Mouse (Mus musculus): ENCODE data around the gene Pakap.

Pakap gene

DNA sequence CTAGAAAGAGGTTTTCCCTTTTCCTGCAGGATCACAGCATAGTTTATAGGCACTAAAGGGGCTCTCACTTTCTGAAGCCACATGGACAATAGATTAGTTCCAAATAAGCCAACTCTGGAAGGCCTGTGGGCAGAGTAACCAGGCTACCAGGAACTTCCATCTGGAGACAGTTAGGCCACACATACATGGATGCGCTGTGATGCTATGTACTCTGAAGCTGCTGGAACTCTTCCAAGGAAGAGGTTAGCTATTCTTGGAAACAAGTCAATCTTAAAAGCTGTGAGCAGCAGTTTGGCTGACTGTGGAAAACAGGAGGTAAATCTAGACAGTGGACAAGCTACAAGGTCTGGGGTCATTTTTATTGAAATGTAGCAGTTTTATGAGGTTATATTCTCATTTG is 196.4 kb downstream of the Pakap start:
- DNase-seq (ENCODE audit: low read depth, low spot score), result no peak

- DNase-seq (ENCODE audit: low read depth, low spot score), result no peak
Measured at GRCm38 (mm10) chr4:57764926-57765325, 196.9 kb downstream of the Pakap start.

GRCm38 (mm10) chr4:57765806-57766205 is 197.8 kb downstream of the Pakap start:
- DNase-seq (ENCODE audit: low read depth, low spot score), result no peak

GRCm38 (mm10) chr4:57769007-57769406 is 201.0 kb downstream of the Pakap start:
- DNase-seq (ENCODE audit: low read depth, low spot score), result no peak

- no peak for DNase-seq (ENCODE audit: low read depth, low spot score)
Measured at GRCm38 (mm10) chr4:57770185-57770823, 202.3 kb downstream of the Pakap start.

GRCm38 (mm10) chr4:57771558-57772219 is 203.7 kb downstream of the Pakap start:
- DNase-seq (ENCODE audit: low read depth, low spot score), result no peak

- no peak for DNase-seq (ENCODE audit: low read depth, low spot score)
Measured at GRCm38 (mm10) chr4:57772851-57773510, 205.0 kb downstream of the Pakap start.

DNA sequence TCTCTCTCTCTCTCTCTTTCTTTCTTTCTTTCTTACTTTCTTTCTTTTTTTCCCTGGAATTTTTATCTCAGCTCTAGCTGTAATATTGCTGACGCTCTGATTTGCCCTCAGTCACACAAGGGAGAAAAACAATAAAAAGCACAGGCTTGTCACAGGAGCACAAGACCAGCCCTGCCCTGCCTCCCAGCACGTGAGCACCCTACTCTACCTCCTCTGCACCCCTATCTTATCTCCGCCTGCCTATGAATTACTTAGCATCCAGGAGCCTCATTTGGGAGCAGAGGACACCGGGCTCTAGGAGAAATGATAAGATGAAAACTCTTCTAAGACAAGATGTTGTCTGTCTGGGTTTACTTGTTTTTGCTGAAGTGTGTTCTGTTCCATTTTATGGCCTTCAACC is 206.5 kb downstream of the Pakap start:
- no peak for DNase-seq (ENCODE audit: low read depth, low spot score)

DNA sequence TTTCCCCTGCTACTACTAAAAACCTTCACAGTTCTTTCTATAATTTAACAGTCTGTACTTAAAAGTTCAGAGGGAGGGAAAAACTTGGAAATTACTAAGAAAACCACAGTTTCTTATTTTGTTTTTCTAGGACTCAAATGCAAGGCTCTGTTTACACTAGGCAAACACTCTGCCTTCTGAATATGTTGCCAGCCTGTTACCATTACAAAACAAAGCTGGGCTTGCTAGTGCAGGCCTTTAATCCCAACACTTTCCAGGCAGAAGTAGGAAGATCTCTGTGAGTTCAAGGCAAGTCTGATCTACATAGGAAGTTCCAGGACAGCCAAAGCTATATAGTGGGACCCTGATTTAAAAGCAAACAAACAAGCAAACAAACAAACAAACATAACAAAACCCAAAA is 207.6 kb downstream of the Pakap start:
- no peak for DNase-seq (ENCODE audit: low read depth, low spot score)

GRCm38 (mm10) chr4:57780403-57780802 is 212.4 kb downstream of the Pakap start:
- DNase-seq (ENCODE audit: low read depth, low spot score), result no peak

GRCm38 (mm10) chr4:57780833-57781641 is 213.1 kb downstream of the Pakap start:
- DNase-seq (ENCODE audit: low read depth, low spot score), result no peak

- DNase-seq (ENCODE audit: low read depth, low spot score), result peak; percentile 86
Measured at GRCm38 (mm10) chr4:57781994-57782393, 214.0 kb downstream of the Pakap start.

GRCm38 (mm10) chr4:57782549-57783390 is 214.8 kb downstream of the Pakap start:
- peak; percentile 39 for DNase-seq (ENCODE audit: low read depth, low spot score)

DNA sequence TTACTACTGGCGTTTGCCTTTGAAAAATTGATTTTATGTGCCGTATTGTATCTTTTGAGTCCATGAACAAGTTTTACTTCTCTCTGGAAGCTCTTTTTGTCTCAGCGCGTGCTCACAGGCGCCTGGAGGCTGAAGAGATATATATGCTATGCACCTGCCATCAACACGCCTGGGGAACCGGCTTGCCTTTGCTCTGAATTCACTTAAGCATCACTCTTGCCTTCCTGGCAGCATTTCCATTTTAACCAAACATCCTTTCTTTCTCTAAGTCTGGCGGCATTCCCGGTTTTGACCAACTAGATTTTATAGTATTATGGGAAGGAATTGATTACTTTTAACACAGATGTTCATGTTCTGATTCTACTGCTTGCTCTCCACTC is 215.4 kb downstream of the Pakap start:
- peak; percentile 11 for DNase-seq (ENCODE audit: low read depth, low spot score)

- no peak for DNase-seq (ENCODE audit: low read depth, low spot score)
Measured at GRCm38 (mm10) chr4:57783853-57784600, 216.0 kb downstream of the Pakap start.

GRCm38 (mm10) chr4:57788709-57789108 is 220.7 kb downstream of the Pakap start:
- peak; percentile 64 for DNase-seq (ENCODE audit: low read depth, low spot score)

DNA sequence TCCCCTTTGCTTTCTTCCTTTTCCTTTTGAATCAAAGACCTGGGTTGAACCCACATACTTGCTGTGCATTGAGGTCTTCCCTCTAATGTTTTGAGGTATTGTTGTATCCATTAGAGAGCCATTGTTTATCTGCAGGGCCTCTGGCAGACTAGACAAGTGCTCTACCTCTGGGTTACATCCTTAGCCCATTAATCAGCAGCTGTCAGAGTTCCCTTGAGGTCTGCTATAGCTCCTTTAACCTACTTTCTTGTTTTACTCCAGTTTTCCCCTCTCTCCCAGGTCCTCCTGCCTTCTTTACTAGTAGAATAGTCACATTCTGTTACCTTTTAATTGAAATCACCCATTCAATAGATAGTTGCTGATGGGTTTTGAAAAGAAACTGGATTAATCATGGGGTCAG is 221.1 kb downstream of the Pakap start:
- no peak for DNase-seq (ENCODE audit: low read depth, low spot score)

- DNase-seq (ENCODE audit: low read depth, low spot score), result no peak
Measured at GRCm38 (mm10) chr4:57793989-57794388, 226.0 kb downstream of the Pakap start.

- DNase-seq (ENCODE audit: low read depth, low spot score), result no peak
Measured at GRCm38 (mm10) chr4:57794547-57794946, 226.6 kb downstream of the Pakap start.

GRCm38 (mm10) chr4:57797548-57798285 is 229.7 kb downstream of the Pakap start:
- no peak for DNase-seq (ENCODE audit: low read depth, low spot score)
